Mouse (Mus musculus): Measurements from ENCODE around the gene Usp30.

DNA sequence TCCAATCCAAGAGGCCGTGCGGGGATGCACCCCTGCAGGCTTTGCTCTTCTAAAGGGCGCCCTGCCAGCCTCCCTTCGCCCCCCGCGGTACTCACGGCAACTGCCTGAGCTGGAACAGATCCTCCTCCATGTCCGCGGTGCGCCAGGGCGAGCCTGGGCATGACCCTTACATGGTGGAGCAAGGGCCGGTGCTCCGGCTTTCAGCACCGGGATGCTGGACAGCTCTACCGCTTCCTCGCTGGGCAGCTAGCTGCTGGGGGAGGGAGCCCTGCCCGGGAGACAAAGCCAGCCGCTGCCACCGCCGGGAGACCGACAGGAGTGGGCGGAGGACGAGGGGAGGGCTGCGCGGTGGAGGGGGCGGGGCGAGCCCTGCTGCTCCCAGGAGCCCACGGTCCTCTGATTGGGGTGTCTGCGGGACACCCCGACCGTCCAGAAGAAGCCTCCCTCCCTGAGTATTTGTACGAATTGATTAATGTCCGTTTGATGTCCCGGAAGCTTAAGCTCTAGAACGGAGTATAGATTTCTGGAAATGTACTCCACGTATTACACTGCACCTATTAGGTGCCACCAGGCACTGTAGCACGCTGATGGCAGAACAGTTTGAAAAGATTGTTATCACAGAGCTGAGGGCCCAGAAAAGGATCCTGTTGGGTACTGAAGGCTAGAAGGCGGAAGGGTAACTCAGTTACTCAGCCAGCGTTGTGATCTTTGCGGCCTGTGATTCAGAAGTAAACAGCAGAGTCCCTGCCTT is 26.0 kb downstream of the Usp30 start, which contains the start of gene Svop:
- TF ChIP-seq CTCF (IDR thresholded peaks at IDR 0.05; ENCODE audit: control insufficient read depth, insufficient read depth, insufficient read length) (no peak), CEBPB (IDR thresholded peaks at IDR 0.05; ENCODE audit: low read depth) (no peak)

All from C2C12 (cell line).